In the genomic region with DNA sequence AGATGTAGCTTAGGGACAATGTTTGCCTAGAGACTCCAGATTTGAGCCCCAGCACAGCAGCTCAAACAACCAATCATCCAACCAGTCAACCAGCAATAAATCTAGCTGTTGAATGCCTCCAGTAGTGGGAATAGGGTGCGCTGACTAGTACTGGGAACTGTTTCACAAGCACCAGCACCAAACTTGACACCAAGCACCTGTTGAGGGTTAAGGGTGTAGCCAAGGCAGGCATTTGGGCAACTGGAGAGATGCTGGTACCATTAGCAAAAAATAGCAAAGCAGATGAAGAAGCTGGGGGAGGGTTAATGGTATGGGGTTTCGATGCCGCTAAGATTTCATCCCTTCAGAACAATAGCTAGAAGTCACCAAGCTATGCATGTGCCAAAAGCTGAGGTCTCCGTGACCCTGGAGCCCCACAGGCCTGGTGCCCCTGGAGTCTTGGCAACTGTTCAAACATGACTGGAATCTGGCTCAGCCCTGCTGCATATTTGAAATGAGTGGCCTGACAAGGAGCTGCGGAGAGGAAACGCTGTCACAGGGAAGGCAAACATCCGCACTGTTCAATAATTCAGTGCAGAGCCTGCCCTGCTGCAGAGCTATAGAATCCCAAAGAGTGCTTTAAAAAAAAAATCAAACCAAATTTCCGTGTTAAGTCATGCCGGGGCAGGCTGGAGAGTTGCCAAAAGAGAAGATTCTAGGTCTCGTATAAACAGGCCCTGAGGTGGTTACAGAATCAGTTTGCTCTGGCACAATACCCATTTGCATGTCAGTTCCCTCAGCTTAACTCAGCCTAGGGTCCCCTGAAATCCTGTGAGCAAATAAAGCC, we compare ENCODE assay signal across 8 mouse cellular contexts.
DNase-seq lines count a peak whose midpoint lies in the region; ATAC-seq and TF ChIP-seq lines count a peak whose summit lies in the region.

No protein-coding gene starts in this region.

- no peak for TF ChIP-seq CTCF in cerebellum, adult 2 months (IDR thresholded peaks at IDR 0.05; ENCODE audit: borderline replicate concordance, insufficient read depth, low read depth, low read length)

- H3K4me3 ChIP-seq in cerebellum, adult 2 months (replicated peaks; ENCODE audit: insufficient read depth, low read depth, low read length) = peak overlapping the region; percentile 20
- H3K4me3 ChIP-seq in hindbrain, embryonic 12.5 days = no peak overlapping the region
- H3K4me3 ChIP-seq in limb, embryonic 14.5 days (replicated peaks; ENCODE audit: low read length) = no peak overlapping the region
- no peak overlapping the region for H3K4me3 ChIP-seq in midbrain, embryonic 16.5 days (ENCODE audit: low read depth, low read length)

- H3K4me1 ChIP-seq in cerebellum, adult 2 months (ENCODE audit: control insufficient read depth, insufficient read depth, low read length) = peaks cover 3% of the 10 kb centered on the region; the same call in 1 of the 2 replicates
- H3K4me1 ChIP-seq in hindbrain, embryonic 12.5 days = peaks cover 26% of the 10 kb centered on the region
- peaks cover 11% of the 10 kb centered on the region for H3K4me1 ChIP-seq in limb, embryonic 14.5 days (ENCODE audit: control insufficient read depth, insufficient read depth, low read length)
- peaks cover 20% of the 10 kb centered on the region for H3K4me1 ChIP-seq in midbrain, embryonic 16.5 days (ENCODE audit: control insufficient read depth, insufficient read depth, low read length)

- peak; percentile 95 for DNase-seq in Muller cell, postnatal 12 days (ENCODE audit: inconsistent ontology term)
- DNase-seq in cerebellum, adult 2 months = peak; percentile 57 to 58
- peak; percentile 36 for DNase-seq in forelimb bud, embryonic 11.5 days (ENCODE audit: low read depth, low spot score)
- DNase-seq in limb, embryonic 14.5 days (ENCODE audit: low spot score) = peak; percentile 76
- DNase-seq in T-cell, adult 2 months (ENCODE audit: low spot score) = no peak
- no peak for DNase-seq in frontal cortex, adult 2 months (ENCODE audit: extremely low spot score in 1 of 2, low spot score in 1 of 2)

- no peaks in the 10 kb centered on the region for H3K27me3 ChIP-seq in cerebellum, adult 2 months (ENCODE audit: control insufficient read depth, insufficient read depth, low read length)
- H3K27me3 ChIP-seq in hindbrain, embryonic 12.5 days = no peaks in the 10 kb centered on the region
- no peaks in the 10 kb centered on the region for H3K27me3 ChIP-seq in limb, embryonic 14.5 days (ENCODE audit: control insufficient read depth, insufficient read depth, low read length)
- H3K27me3 ChIP-seq in midbrain, embryonic 16.5 days (ENCODE audit: control insufficient read depth, insufficient read depth, low read depth, low read length) = no peaks in the 10 kb centered on the region

- no peaks in the 10 kb centered on the region for H3K9me3 ChIP-seq in hindbrain, embryonic 12.5 days (replicated peaks)
- no peaks in the 10 kb centered on the region for H3K9me3 ChIP-seq in limb, embryonic 14.5 days (ENCODE audit: control insufficient read depth, low read length)
- no peaks in the 10 kb centered on the region for H3K9me3 ChIP-seq in midbrain, embryonic 16.5 days (replicated peaks; ENCODE audit: control insufficient read depth, low read length, poor library complexity, severe bottlenecking)

- no peak for TF ChIP-seq POLR2A in cerebellum, adult 2 months (IDR thresholded peaks at IDR 0.05; ENCODE audit: borderline replicate concordance, insufficient read depth, low read length)
- TF ChIP-seq POLR2A in limb, embryonic 14.5 days (IDR thresholded peaks at IDR 0.05; ENCODE audit: borderline replicate concordance, extremely low read depth, insufficient read depth, insufficient read length) = no peak

- ATAC-seq in hindbrain, embryonic 12.5 days (ENCODE audit: low FRiP score) = peak; percentile 76
- peak; percentile 91 for ATAC-seq in limb, embryonic 14.5 days (ENCODE audit: low FRiP score, low read depth)
- peak; percentile 81 for ATAC-seq in midbrain, embryonic 16.5 days

- no peak overlapping the region for H3K27ac ChIP-seq in cerebellum, adult 2 months (ENCODE audit: insufficient read depth, low read length)
- H3K27ac ChIP-seq in hindbrain, embryonic 12.5 days = peak overlapping the region; percentile 79
- peak overlapping the region; percentile 53 for H3K27ac ChIP-seq in limb, embryonic 14.5 days (replicated peaks; ENCODE audit: low read depth, low read length)
- H3K27ac ChIP-seq in midbrain, embryonic 16.5 days (ENCODE audit: low read length) = peak overlapping the region; percentile 69

- no peaks in the 10 kb centered on the region for H3K36me3 ChIP-seq in hindbrain, embryonic 12.5 days
- no peaks in the 10 kb centered on the region for H3K36me3 ChIP-seq in limb, embryonic 14.5 days (ENCODE audit: control insufficient read depth, insufficient read depth, low read length)
- H3K36me3 ChIP-seq in midbrain, embryonic 16.5 days (ENCODE audit: control insufficient read depth, insufficient read depth, low read length) = no peaks in the 10 kb centered on the region

- peak overlapping the region; percentile 29 for H3K4me2 ChIP-seq in hindbrain, embryonic 12.5 days (replicated peaks)
- H3K4me2 ChIP-seq in limb, embryonic 14.5 days (replicated peaks; ENCODE audit: low read depth, low read length, severe bottlenecking) = peak overlapping the region; percentile 24; the same call in 1 of the 2 replicates
- peak overlapping the region; percentile 38 for H3K4me2 ChIP-seq in midbrain, embryonic 16.5 days (ENCODE audit: low read length)

- WGBS in cerebellum, adult 2 months = 20% methylated on average over 10 of the region's 10 CpGs
- 12% methylated on average over 10 of the region's 10 CpGs for WGBS in hindbrain, embryonic 12.5 days
- 14% methylated on average over 10 of the region's 10 CpGs for WGBS in limb, embryonic 14.5 days
- WGBS in midbrain, embryonic 16.5 days = 11% methylated on average over 10 of the region's 10 CpGs

- no peak overlapping the region for H3K9ac ChIP-seq in hindbrain, embryonic 12.5 days
- H3K9ac ChIP-seq in limb, embryonic 14.5 days (ENCODE audit: low read depth, low read length, severe bottlenecking) = 0 out of 2 replicates have a peak overlapping the region, but pooled peaks have one; percentile 29
- no peak overlapping the region for H3K9ac ChIP-seq in midbrain, embryonic 16.5 days (ENCODE audit: low read depth, low read length)

Comparison
In these comparisons a context has a peak if more than half of its experiments do, and no peak if none do; other contexts are left out.
1. DNase-seq: peak in Muller cell, postnatal 12 days (single experiment), cerebellum, adult 2 months (2 of 2), forelimb bud, embryonic 11.5 days (single experiment) and limb, embryonic 14.5 days (single experiment); none in T-cell, adult 2 months (single experiment) and frontal cortex, adult 2 months (0 of 2).
2. Peak in every context shown above with its lines, with median percentiles within 50 percentile points of each other: ATAC-seq and H3K4me2 ChIP-seq.